Mouse (Mus musculus) forebrain, postnatal 0 days (tissue): ENCODE results near the gene Ptch2. TPM values are rescaled to one million over a fixed set of nuclear protein-coding genes. Genes with fewer than 3 reads are reported as not detected.

Source experiments
- ATAC-seq: fragments of 200-750 bp; cut with Nextera tagmentation; 2 replicates; pipeline ENCODE4 v1.8.0; 2017; ENCODE audit warnings: mild to moderate bottlenecking, moderate library complexity
- DNase-seq: peaks from one replicate; pipeline ENCODE4 v3.0.0-alpha.2; 2015
- H3K27ac ChIP-seq: fragments of 300-500 bp; sonication (generic); 2 replicates; pipeline ENCODE4 v1.5.1; 2014; ENCODE audit warnings: low read depth, mild to moderate bottlenecking, antibody characterized with exemption, low read length, moderate library complexity, mixed read lengths
- H3K27me3 ChIP-seq: fragments of 300-500 bp; sonication (generic); 2 replicates; pipeline ENCODE4 v1.6.1; 2014; ENCODE audit warnings: mild to moderate bottlenecking, low read length, mixed read lengths; ENCODE audit not compliant: insufficient read depth
- H3K36me3 ChIP-seq: fragments of 300-500 bp; sonication (generic); 2 replicates; pipeline ENCODE4 v1.6.1; 2014; ENCODE audit warnings: mild to moderate bottlenecking, moderate library complexity; ENCODE audit not compliant: insufficient read depth
- H3K4me1 ChIP-seq: fragments of 300-500 bp; sonication (generic); 2 replicates; pipeline ENCODE4 v1.6.1; 2014; ENCODE audit warnings: antibody characterized with exemption; ENCODE audit not compliant: insufficient read depth
- H3K4me2 ChIP-seq: fragments of 300-500 bp; sonication (generic); 2 replicates; pipeline ENCODE4 v1.6.1; 2014; ENCODE audit warnings: low read depth, mild to moderate bottlenecking, moderate library complexity
- H3K4me3 ChIP-seq: fragments of 300-500 bp; sonication (generic); 2 replicates; pipeline ENCODE4 v1.5.1; 2014; ENCODE audit warnings: low read depth, low read length, mixed read lengths
- H3K9ac ChIP-seq: fragments of 300-500 bp; sonication (generic); 2 replicates; pipeline ENCODE4 v1.6.1; 2014; ENCODE audit warnings: mild to moderate bottlenecking
- H3K9me3 ChIP-seq: fragments of 300-500 bp; sonication (generic); 2 replicates; pipeline ENCODE4 v1.6.1; 2016; ENCODE audit warnings: low read length
- CTCF ChIP-seq: sonication (generic); IDR thresholded peaks from 2 replicates; pipeline ENCODE4 v1.5.1; 2016; ENCODE audit warnings: antibody characterized with exemption, control low read depth, low read depth
- WGBS: fragments of 180-500 bp; shearing (Covaris S2); extraction: QIAGEN DNeasy Blood & Tissue Kit; methylation state at CpG from one replicate; pipeline ENCODE4 v1.1.7; 2014; 5-methylcytosine and 5-hydroxymethylcytosine counted together
- polyA plus RNA-seq: library from polyadenylated mRNA; unstranded; fragments of >200 nt; fragmentation: Nextera tagmentation; extraction: Ambion mirVana; gene quantifications from 2 replicates; pipeline ENCODE4 v1.2.1, GENCODE M21; 2015
- total RNA-seq: library from RNA; depleted of rRNA; stranded (reverse); fragments of >200 nt; gene quantifications from 2 replicates; pipeline ENCODE4 v1.2.3, GENCODE M21; 2014

Gene Ptch2
- total and polyA plus RNA-seq, 2 experiments from 2014 or later: 1.9 to 8.6 TPM

DNA sequence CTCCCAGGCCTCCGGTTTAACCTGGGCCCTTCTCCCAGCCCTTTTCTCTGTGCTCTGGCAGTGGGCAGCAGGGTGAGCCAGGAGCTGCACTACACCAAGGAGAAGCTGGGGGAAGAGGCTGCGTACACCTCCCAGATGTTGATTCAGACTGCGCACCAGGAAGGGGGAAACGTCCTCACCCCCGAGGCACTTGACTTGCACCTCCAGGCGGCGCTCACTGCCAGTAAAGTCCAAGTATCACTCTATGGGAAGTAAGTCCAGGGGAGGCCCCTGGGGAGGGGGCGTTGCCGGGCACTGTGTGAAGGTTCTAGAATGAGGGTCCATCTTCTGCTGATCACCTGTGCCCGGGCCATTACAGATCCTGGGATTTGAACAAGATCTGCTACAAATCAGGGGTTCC, 8.8 kb downstream of the Ptch2 start:
- ATAC-seq (no peak), DNase-seq (no peak)
- 75% methylated on average over 10 of the region's 10 CpGs for WGBS
- peaks cover 23% of the 10 kb centered on the region; the same call in 1 of the 2 replicates for H3K36me3 ChIP-seq
- H3K4me3 ChIP-seq: no peak overlapping the region
- H3K9me3 ChIP-seq: no peaks in the 10 kb centered on the region
- H3K27me3 ChIP-seq: no peaks in the 10 kb centered on the region
- no peaks in the 10 kb centered on the region for H3K4me1 ChIP-seq
- no peak overlapping the region for H3K4me2 ChIP-seq
- 0 out of 2 replicates have a peak, but pooled peaks have one; percentile 2 for TF ChIP-seq CTCF
- no peak overlapping the region for H3K9ac ChIP-seq
- H3K27ac ChIP-seq: no peak overlapping the region

DNA sequence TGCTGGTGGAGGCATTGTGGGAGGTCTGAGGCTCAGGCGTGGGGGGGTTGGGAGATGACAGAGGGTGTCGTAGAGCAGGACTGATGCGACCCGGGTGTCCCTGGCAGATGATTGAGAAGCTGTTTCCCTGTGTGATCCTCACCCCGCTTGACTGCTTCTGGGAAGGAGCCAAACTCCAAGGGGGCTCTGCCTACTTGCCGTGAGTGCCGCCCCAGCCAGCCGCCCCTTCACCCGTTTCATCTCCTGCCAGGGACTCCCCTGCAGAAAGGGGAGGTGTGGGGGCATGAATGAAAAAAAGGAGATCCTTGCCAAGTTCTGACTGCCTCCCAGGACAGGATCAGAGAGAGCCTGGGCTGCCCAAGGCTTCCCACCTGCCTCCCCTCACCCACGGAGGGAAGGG, 9.3 kb downstream of the Ptch2 start:
- H3K9me3 ChIP-seq: no peaks in the 10 kb centered on the region
- no peak overlapping the region for H3K4me2 ChIP-seq
- H3K27me3 ChIP-seq: no peaks in the 10 kb centered on the region
- H3K27ac ChIP-seq: no peak overlapping the region
- peaks cover 26% of the 10 kb centered on the region for H3K36me3 ChIP-seq
- TF ChIP-seq CTCF: no peak
- WGBS: 43% methylated on average over 10 of the region's 10 CpGs
- H3K9ac ChIP-seq: peak overlapping the region; percentile 25; the same call in 1 of the 2 replicates
- no peaks in the 10 kb centered on the region for H3K4me1 ChIP-seq
- no peak for ATAC-seq
- DNase-seq: no peak
- H3K4me3 ChIP-seq: no peak overlapping the region

DNA sequence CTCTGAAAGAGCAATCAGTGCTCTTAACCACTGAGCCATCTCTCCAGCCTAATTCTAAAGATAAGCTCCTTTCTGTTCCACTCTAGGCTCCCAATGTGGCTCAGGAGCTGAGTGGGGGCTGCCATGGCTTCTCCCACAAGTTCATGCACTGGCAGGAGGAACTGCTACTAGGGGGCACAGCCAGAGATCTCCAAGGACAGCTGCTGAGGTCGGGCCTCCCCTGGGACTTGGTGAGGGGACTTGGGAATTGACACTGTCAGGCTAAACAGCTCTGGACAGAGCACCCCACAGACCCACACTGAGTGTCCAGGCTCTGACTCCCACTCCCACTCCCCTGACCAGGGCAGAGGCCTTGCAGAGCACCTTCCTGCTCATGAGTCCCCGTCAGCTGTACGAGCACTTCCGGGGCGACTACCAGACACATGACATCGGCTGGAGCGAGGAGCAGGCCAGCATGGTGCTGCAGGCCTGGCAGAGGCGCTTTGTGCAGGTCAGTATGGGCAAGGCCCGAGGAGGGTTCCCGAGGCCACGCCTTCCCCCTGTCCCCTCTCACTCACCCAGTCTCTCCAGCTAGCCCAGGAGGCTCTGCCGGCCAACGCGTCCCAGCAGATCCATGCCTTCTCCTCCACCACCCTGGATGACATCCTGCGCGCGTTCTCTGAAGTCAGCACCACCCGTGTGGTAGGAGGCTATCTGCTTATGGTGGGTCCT, 12.1 kb downstream of the Ptch2 start:
- peaks cover 42% of the 10 kb centered on the region for H3K36me3 ChIP-seq
- no peak overlapping the region for H3K27ac ChIP-seq
- H3K4me2 ChIP-seq: no peak overlapping the region
- H3K27me3 ChIP-seq: no peaks in the 10 kb centered on the region
- no peak overlapping the region for H3K4me3 ChIP-seq
- WGBS: 86% methylated on average over 18 of the region's 18 CpGs
- no peaks in the 10 kb centered on the region for H3K9me3 ChIP-seq
- H3K4me1 ChIP-seq: no peaks in the 10 kb centered on the region
- TF ChIP-seq CTCF: no peak
- no peak overlapping the region for H3K9ac ChIP-seq
- DNase-seq (no peak), ATAC-seq (no peak)

DNA sequence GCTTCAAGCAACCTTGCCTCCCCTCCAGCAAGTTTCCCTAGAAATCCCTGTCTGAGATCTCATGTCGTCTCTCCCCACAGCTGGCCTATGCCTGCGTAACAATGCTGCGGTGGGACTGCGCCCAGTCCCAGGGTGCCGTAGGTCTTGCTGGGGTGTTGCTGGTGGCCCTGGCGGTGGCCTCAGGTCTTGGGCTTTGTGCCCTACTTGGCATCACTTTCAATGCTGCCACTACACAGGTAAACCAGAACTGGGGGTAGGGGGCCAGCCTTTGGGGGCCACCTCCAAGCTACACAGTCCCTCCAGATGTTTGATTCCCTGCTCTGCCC, 12.6 kb downstream of the Ptch2 start:
- DNase-seq: no peak

DNA sequence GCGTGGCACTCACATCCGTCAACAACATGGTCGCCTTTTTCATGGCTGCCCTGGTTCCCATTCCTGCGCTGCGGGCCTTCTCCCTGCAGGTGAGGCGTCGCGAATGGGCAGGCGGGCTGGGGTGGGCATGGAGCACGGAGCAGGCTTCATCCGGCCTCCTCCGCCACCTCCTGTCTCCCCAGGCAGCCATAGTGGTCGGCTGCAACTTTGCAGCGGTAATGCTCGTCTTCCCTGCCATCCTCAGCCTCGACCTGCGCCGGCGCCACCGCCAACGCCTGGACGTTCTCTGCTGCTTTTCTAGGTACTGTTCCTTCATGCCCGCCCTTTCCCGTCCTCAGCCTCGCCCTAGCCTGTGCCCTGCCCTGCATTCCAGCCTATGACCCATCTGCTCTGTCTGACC, 13.5 kb downstream of the Ptch2 start:
- Histone ChIP-seq H3K4me2 (no peak overlapping the region), H3K4me1 (no peaks in the 10 kb centered on the region), H3K27ac (no peak overlapping the region), H3K36me3 (peaks cover 42% of the 10 kb centered on the region), H3K27me3 (no peaks in the 10 kb centered on the region), H3K4me3 (no peak overlapping the region), H3K9ac (no peak overlapping the region), H3K9me3 (no peaks in the 10 kb centered on the region)
- no peak for DNase-seq
- TF ChIP-seq CTCF: no peak
- WGBS: 91% methylated on average over 25 of the region's 25 CpGs
- ATAC-seq: no peak

More for the DNA sequence above, 12.6 kb downstream of the Ptch2 start:
- H3K36me3 ChIP-seq: peaks cover 42% of the 10 kb centered on the region
- no peak overlapping the region for H3K27ac ChIP-seq
- H3K9ac ChIP-seq: no peak overlapping the region
- ATAC-seq: no peak
- H3K9me3 ChIP-seq: no peaks in the 10 kb centered on the region
- H3K4me1 ChIP-seq: no peaks in the 10 kb centered on the region
- no peak for TF ChIP-seq CTCF
- no peaks in the 10 kb centered on the region for H3K27me3 ChIP-seq
- H3K4me2 ChIP-seq: no peak overlapping the region
- H3K4me3 ChIP-seq: no peak overlapping the region
- WGBS: 97% methylated on average over 6 of the region's 6 CpGs

DNA sequence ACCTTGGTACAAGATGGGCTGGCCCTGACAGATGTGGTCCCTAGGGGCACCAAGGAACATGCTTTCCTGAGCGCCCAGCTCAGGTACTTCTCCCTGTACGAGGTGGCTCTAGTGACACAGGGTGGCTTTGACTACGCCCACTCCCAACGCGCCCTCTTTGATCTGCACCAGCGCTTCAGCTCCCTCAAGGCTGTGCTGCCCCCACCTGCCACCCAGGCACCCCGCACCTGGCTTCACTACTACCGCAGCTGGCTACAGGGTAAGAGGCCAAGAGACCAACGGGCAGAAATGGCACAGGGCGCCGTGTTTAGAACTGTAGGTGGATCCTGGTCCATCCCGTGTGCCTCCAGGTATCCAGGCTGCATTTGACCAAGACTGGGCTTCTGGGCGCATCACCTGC, 14.4 kb downstream of the Ptch2 start:
- 91% methylated on average over 13 of the region's 13 CpGs for WGBS
- ATAC-seq: no peak
- Histone ChIP-seq H3K36me3 (peaks cover 47% of the 10 kb centered on the region), H3K4me3 (no peak overlapping the region), H3K27me3 (no peaks in the 10 kb centered on the region), H3K4me1 (no peaks in the 10 kb centered on the region), H3K9ac (no peak overlapping the region), H3K9me3 (no peaks in the 10 kb centered on the region), H3K4me2 (no peak overlapping the region), H3K27ac (no peak overlapping the region)
- no peak for TF ChIP-seq CTCF
- no peak for DNase-seq

DNA sequence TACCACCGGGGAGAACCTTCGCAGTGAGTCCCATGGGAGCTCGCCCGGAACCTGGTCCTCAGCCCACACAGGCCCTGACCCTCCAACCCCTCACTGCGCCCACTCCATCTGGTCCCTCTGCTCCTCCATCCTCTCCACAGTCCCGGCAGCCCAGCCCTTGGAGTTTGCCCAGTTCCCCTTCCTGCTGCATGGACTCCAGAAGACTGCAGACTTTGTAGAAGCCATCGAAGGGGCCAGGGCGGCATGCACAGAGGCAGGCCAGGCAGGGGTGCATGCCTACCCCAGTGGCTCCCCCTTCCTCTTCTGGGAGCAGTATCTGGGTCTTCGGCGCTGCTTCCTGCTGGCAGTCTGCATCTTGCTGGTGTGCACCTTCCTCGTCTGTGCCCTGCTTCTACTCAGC, 15.1 kb downstream of the Ptch2 start:
- H3K4me1 ChIP-seq: no peaks in the 10 kb centered on the region
- H3K27me3 ChIP-seq: no peaks in the 10 kb centered on the region
- H3K9ac ChIP-seq: no peak overlapping the region
- no peak overlapping the region for H3K4me3 ChIP-seq
- no peaks in the 10 kb centered on the region for H3K9me3 ChIP-seq
- no peak for TF ChIP-seq CTCF
- no peak for ATAC-seq
- no peak overlapping the region for H3K27ac ChIP-seq
- H3K36me3 ChIP-seq: peaks cover 45% of the 10 kb centered on the region
- H3K4me2 ChIP-seq: no peak overlapping the region
- WGBS: 97% methylated on average over 11 of the region's 11 CpGs
- no peak for DNase-seq
